Mouse (Mus musculus): ENCODE measurements at regions not wholly inside any gene's neighbourhood (a gene's known extent, or its start where the extent isn't known, plus 50 kb on each side); places are given as distances from the start of the nearest gene placed in this dataset.

GRCm38 (mm10) chr10:102694810-102695209 lies 182.8 kb downstream of the Rassf9 start:
- DNase-seq = no peak

GRCm38 (mm10) chr10:102689966-102690365 lies 177.9 kb downstream of the Rassf9 start:
- DNase-seq = no peak

DNA sequence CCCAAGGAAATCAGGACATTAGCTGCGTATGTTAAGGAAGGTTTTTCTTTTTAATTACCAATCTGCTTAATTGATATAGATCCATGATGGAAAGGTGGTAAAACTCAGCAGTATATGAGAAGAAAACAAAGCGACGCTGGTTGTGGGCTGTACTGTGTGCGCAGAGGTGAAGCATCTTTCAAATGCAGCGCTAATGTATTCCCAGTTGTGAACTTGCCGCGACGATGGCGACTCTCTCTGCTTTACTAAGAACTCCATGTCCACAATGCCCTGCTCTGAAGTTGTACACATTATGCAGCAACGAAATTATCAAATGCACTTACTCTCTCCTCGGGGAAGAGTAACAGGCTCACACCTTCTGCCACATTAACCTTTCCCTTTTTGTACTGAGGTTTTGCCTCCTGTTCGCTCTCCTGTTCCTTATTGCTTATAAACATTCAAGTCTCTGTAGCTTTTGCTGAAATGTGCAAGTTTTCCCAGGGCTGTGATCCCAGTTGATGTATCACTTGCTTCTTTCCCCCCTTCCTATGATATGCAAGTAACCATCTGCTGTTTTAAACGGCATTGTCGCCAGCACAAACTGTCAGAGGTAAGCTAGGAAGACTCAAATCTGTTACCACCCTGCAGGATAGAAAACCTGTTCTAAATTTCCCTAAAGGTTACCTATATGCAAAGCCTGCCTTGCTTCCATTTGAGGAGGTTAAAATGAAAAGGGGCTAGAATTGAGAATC lies 174.8 kb downstream of the Rassf9 start:
- no peak for DNase-seq

GRCm38 (mm10) chr10:102685833-102686434 lies 173.9 kb downstream of the Rassf9 start:
- no peak for DNase-seq

DNA sequence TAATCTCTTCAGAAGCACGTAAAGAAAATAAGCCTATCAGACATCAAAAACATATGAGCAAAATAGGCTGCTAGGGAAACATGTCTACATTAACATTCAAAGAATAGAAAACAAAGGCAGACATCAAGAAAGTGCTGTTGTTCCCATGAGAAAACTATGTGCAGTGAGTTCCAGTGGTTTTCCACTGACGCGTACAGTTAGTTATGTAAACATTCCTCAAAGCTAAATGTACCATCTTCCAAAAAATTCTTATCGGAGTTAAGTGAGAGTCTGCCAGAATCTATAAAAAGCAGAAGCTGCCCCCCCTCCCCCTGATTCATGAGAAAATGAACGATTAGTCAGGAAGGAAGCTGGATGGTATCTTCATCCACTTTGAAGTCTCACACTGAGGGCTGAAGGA lies 155.3 kb downstream of the Rassf9 start:
- no peak for DNase-seq

GRCm38 (mm10) chr10:102659683-102660082 lies 147.7 kb downstream of the Rassf9 start:
- no peak for DNase-seq

- DNase-seq = no peak
These were observed 124.5 kb downstream of the Rassf9 start for GRCm38 (mm10) chr10:102636507-102636906.

- no peak for DNase-seq
These were observed 121.4 kb downstream of the Rassf9 start for GRCm38 (mm10) chr10:102633438-102633837.

- no peak for DNase-seq
These were observed 116.6 kb downstream of the Rassf9 start for GRCm38 (mm10) chr10:102628609-102629008.

GRCm38 (mm10) chr10:102623895-102624294 lies 111.9 kb downstream of the Rassf9 start:
- no peak for DNase-seq

DNA sequence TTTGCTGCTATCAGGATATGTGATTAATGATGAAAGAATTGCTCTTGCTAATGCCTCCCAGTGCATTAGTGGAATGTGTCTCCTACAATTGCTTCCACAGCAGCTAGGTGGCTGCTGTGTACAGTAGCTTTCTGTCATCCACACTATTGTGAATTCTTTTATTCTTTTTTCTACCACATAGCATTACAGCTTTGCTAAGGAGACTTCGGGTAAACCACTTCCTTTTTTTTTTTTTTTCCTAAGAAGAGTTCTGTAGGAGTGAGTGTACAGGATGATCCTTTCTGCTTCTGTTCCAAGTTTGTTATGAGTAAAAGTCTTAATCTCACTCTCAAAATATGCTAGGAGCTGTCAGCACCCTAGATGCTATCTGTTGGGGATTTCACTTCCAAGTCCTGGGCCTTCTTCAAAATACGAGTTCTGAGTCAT lies 110.6 kb downstream of the Rassf9 start:
- DNase-seq = no peak

- no peak for DNase-seq
These were observed 106.7 kb downstream of the Rassf9 start for GRCm38 (mm10) chr10:102618711-102619110.

DNA sequence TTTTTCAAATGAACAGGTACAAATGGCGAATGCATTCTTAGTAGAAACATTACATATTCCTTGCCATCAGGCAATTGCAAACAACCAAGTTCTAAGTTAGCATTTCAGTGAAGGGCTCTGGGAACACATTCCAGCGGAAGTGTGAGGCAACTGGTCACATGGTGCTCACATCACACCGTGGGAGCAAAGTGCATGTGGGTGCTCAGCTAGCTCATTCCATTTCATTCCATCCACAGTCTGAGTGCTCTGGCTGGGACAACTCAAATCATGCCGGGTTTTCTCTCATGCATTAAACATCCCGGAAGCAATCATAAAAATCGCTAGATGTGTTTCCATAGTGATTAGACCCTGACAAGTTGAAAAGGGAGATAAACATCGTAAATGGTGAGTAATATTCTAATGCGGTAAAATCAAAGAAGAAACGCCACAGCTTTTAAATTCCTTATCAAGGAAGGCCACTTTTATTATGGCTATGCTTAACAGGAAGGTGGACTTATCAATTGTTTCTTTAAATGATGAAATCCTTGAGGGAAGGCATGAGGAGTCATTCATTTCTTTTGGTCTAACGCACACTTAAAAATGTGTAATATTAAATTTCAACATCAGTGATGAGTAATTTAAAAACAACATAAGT lies 104.1 kb downstream of the Rassf9 start:
- no peak for DNase-seq

All from liver (tissue).